Mouse (Mus musculus) retina, postnatal 7 days (tissue): ENCODE data around the gene Chrnb1.
A peak's percentile ranks its signal among the peaks of the same experiment; 100 is the strongest.

Experiments used
- DNase-seq: peaks from one replicate; pipeline ENCODE4 v3.0.0-alpha.2; 2012; ENCODE audit warnings: low read depth, low spot score

The Chrnb1 gene

GRCm38 (mm10) chr11:69775716-69776115 lies 20.0 kb downstream of the Chrnb1 start:
- DNase-seq: no peak

- DNase-seq: no peak
Observed at GRCm38 (mm10) chr11:69774961-69775360, 20.8 kb downstream of the Chrnb1 start.

GRCm38 (mm10) chr11:69767625-69767909 lies 28.2 kb downstream of the Chrnb1 start:
- no peak for DNase-seq

GRCm38 (mm10) chr11:69766872-69767624 lies 28.7 kb downstream of the Chrnb1 start:
- DNase-seq: no peak

GRCm38 (mm10) chr11:69766126-69766609 lies 29.6 kb downstream of the Chrnb1 start:
- peak; percentile 49 for DNase-seq

GRCm38 (mm10) chr11:69765221-69766125 lies 30.3 kb downstream of the Chrnb1 start, which contains the start of gene Zbtb4:
Gene Zbtb4, plus strand, starts transcription at chr11:69765912.
- no peak for DNase-seq

GRCm38 (mm10) chr11:69763551-69763950 lies 32.2 kb downstream of the Chrnb1 start:
- DNase-seq: no peak

- DNase-seq: no peak
Observed at GRCm38 (mm10) chr11:69761868-69762267, 33.9 kb downstream of the Chrnb1 start, which contains the start of gene Slc35g3. Gene Slc35g3, minus strand, starts transcription at chr11:69761968.

GRCm38 (mm10) chr11:69760901-69761200 lies 34.9 kb downstream of the Chrnb1 start:
- DNase-seq: no peak

GRCm38 (mm10) chr11:69760160-69760900 lies 35.4 kb downstream of the Chrnb1 start:
- DNase-seq: no peak

- peak; percentile 50 for DNase-seq
Observed at GRCm38 (mm10) chr11:69758971-69759721, 36.6 kb downstream of the Chrnb1 start.

GRCm38 (mm10) chr11:69758478-69758970 lies 37.2 kb downstream of the Chrnb1 start, which contains the start of gene Polr2a:
Gene Polr2a, minus strand, starts transcription at chr11:69758637.
- DNase-seq: peak; percentile 98

GRCm38 (mm10) chr11:69758090-69758456 lies 37.7 kb downstream of the Chrnb1 start:
- peak; percentile 93 for DNase-seq

GRCm38 (mm10) chr11:69757303-69758089 lies 38.2 kb downstream of the Chrnb1 start:
- DNase-seq: no peak

- DNase-seq: peak; percentile 56
Observed at GRCm38 (mm10) chr11:69754701-69755100, 41.0 kb downstream of the Chrnb1 start.

- DNase-seq: no peak
Observed at GRCm38 (mm10) chr11:69754233-69754632, 41.5 kb downstream of the Chrnb1 start.

- DNase-seq: no peak
Observed at GRCm38 (mm10) chr11:69752686-69753085, 43.1 kb downstream of the Chrnb1 start.

- DNase-seq: no peak
Observed at GRCm38 (mm10) chr11:69751635-69752034, 44.1 kb downstream of the Chrnb1 start.
